Comparison of ENCODE assay signal across 10 mouse cellular contexts in the genomic region with DNA sequence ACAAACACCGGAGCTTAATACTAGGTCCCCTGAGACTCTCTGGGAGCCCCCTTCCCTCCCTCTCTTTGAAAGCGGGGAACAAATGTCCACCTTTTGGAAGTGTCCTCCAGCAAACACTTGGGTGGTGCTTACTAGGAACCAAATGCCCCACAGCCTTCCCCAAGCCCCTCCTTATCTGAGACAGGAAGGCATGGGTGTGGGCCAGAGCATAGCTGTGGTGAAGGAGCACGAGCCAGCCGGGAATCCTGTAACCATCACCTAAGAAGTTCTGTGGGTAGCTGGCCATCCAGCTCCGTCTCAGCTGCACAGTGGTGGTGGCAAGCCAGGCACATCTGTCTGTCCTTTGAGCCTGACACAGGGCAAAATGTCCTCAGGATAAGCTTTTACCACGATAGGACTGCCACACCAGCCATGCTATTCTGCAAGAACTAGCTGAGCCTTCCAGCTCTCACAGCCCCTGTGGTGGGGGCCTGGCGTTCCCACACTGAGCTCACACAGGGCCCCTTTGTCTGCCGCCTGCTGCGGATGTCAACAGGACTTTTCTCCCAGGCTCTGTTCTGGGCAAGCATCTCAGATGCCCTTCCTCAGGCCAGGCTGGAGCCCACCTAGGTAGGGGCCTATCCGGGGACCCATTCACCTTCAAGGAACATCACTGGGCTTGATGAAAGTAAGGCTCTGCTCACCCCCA. TPM values are rescaled to one million over a fixed set of nuclear protein-coding genes. Genes with fewer than 3 reads are reported as not detected.
A peak's percentile ranks its signal among the peaks of the same experiment; 100 is the strongest.
DNase-seq lines count a peak whose midpoint lies in the region; ATAC-seq and TF ChIP-seq lines count a peak whose summit lies in the region.
"Had no signal": no experiment of that assay in that cellular context is flagged by ENCODE, and none has a peak within 500 bp of the region (broad histone marks: within the 10 kb centered on the region; RNA-seq: fewer than 3 reads in every experiment).

No protein-coding gene starts in this region.

- H3K9me3 ChIP-seq in lung, embryonic 14.5 days (ENCODE audit: low read depth, low read length): no peaks in the 10 kb centered on the region
- no peaks in the 10 kb centered on the region for H3K9me3 ChIP-seq in hindbrain, embryonic 12.5 days (replicated peaks)
- no peaks in the 10 kb centered on the region for H3K9me3 ChIP-seq in neural tube, embryonic 12.5 days

- peak; percentile 26; the same call in 1 of the 2 replicates for ATAC-seq in frontal cortex, adult (ENCODE audit: low TSS enrichment)
- ATAC-seq in lung, embryonic 14.5 days (ENCODE audit: insufficient read depth): no peak
- no peak for ATAC-seq in hindbrain, embryonic 12.5 days (ENCODE audit: low FRiP score)
- no peak for ATAC-seq in neural tube, embryonic 12.5 days (ENCODE audit: low FRiP score, low read depth)

- H3K4me1 ChIP-seq in lung, embryonic 14.5 days (ENCODE audit: insufficient read depth): peaks cover 15% of the 10 kb centered on the region
- peaks cover 64% of the 10 kb centered on the region for H3K4me1 ChIP-seq in hindbrain, embryonic 12.5 days
- peaks cover 66% of the 10 kb centered on the region for H3K4me1 ChIP-seq in neural tube, embryonic 12.5 days

- H3K9ac ChIP-seq in lung, embryonic 14.5 days: 0 out of 2 replicates have a peak overlapping the region, but pooled peaks have one; percentile 16
- peak overlapping the region; percentile 49 for H3K9ac ChIP-seq in hindbrain, embryonic 12.5 days
- H3K9ac ChIP-seq in neural tube, embryonic 12.5 days: peak overlapping the region; percentile 9; the same call in 1 of the 2 replicates

- 24% methylated on average over 10 of the region's 10 CpGs for WGBS in lung, embryonic 14.5 days
- 24% methylated on average over 10 of the region's 10 CpGs for WGBS in hindbrain, embryonic 12.5 days
- 17% methylated on average over 10 of the region's 10 CpGs for WGBS in neural tube, embryonic 12.5 days

- no peak for DNase-seq in frontal cortex, postnatal 36 days (ENCODE audit: low spot score in 2 of 2)
- no peak for DNase-seq in lung, embryonic 14.5 days
- DNase-seq in lung, postnatal 14 days: no peak
- no peak for DNase-seq in gastrocnemius, postnatal 25 days
- no peak for DNase-seq in gastrocnemius, postnatal 10 days

- no peaks in the 10 kb centered on the region for H3K36me3 ChIP-seq in lung, embryonic 14.5 days (ENCODE audit: insufficient read depth)
- H3K36me3 ChIP-seq in hindbrain, embryonic 12.5 days: no peaks in the 10 kb centered on the region
- 0 out of 2 replicates have a peak, but pooled peaks cover under 1% of the 10 kb centered on the region for H3K36me3 ChIP-seq in neural tube, embryonic 12.5 days

- no peak overlapping the region; the same call in 1 of the 2 replicates for H3K27ac ChIP-seq in lung, embryonic 14.5 days (ENCODE audit: low read depth)
- peak overlapping the region; percentile 85 for H3K27ac ChIP-seq in hindbrain, embryonic 12.5 days
- H3K27ac ChIP-seq in neural tube, embryonic 12.5 days: peak overlapping the region; percentile 57

- H3K4me2 ChIP-seq in lung, embryonic 14.5 days: no peak overlapping the region; the same call in 1 of the 2 replicates
- peak overlapping the region; percentile 43 for H3K4me2 ChIP-seq in hindbrain, embryonic 12.5 days (replicated peaks)
- peak overlapping the region; percentile 56 for H3K4me2 ChIP-seq in neural tube, embryonic 12.5 days (replicated peaks)

- no peak overlapping the region for H3K4me3 ChIP-seq in lung, embryonic 14.5 days (ENCODE audit: low read depth, low read length)
- H3K4me3 ChIP-seq in hindbrain, embryonic 12.5 days: no peak overlapping the region
- no peak overlapping the region for H3K4me3 ChIP-seq in neural tube, embryonic 12.5 days

- TF ChIP-seq CTCF in lung, embryonic 14.5 days (IDR thresholded peaks at IDR 0.05; ENCODE audit: low read depth): no peak

- H3K27me3 ChIP-seq in lung, embryonic 14.5 days (ENCODE audit: insufficient read depth, low read length): peaks cover 48% of the 10 kb centered on the region
- H3K27me3 ChIP-seq in hindbrain, embryonic 12.5 days: peaks cover 7% of the 10 kb centered on the region; the same call in 1 of the 2 replicates
- H3K27me3 ChIP-seq in neural tube, embryonic 12.5 days (replicated peaks): 0 out of 2 replicates have a peak, but pooled peaks cover 3% of the 10 kb centered on the region

RNA-seq across cellular contexts. Expression of a gene that starts 2.1 kb away (rescaled TPM):
- polyA plus RNA-seq in lung, embryonic 14.5 days (2014; fragmentation: Nextera tagmentation; extraction: Ambion mirVana): 13.7 and 14.9 TPM in 2 replicates
- polyA plus RNA-seq in hindbrain, embryonic 12.5 days (2016; fragmentation: Nextera tagmentation; extraction: Ambion mirVana): 70.9 and 76.4 TPM in 2 replicates
- 96.8 and 97.4 TPM in 2 replicates for polyA plus RNA-seq in neural tube, embryonic 12.5 days (2016; fragmentation: Nextera tagmentation; extraction: Ambion mirVana)
- total RNA-seq in gastrocnemius, postnatal 25 days (2021): 1 to 10 TPM; 3.6 to 6.7 TPM
- 10 to 100 TPM; 14.9 to 17.4 TPM for total RNA-seq in gastrocnemius, postnatal 10 days (2021)

RNA-seq across cellular contexts. Expression of a gene that starts 18.3 kb away (rescaled TPM):
- polyA plus RNA-seq in lung, embryonic 14.5 days (2014; fragmentation: Nextera tagmentation; extraction: Ambion mirVana): 7.5 and 8.2 TPM in 2 replicates
- polyA plus RNA-seq in hindbrain, embryonic 12.5 days (2016; fragmentation: Nextera tagmentation; extraction: Ambion mirVana): 1.8 and 2.4 TPM in 2 replicates
- 1.5 and 1.8 TPM in 2 replicates for polyA plus RNA-seq in neural tube, embryonic 12.5 days (2016; fragmentation: Nextera tagmentation; extraction: Ambion mirVana)
- 1 to 10 TPM; 1.1 to 1.3 TPM for total RNA-seq in gastrocnemius, postnatal 25 days (2021)
- 1 to 10 TPM; 1.9 to 2.9 TPM for total RNA-seq in gastrocnemius, postnatal 10 days (2021)

RNA-seq across cellular contexts. Expression of a gene that starts 32.9 kb away (rescaled TPM):
- polyA plus RNA-seq in lung, embryonic 14.5 days (2014; fragmentation: Nextera tagmentation; extraction: Ambion mirVana): 96.6 and 108 TPM in 2 replicates
- 107 and 117 TPM in 2 replicates for polyA plus RNA-seq in hindbrain, embryonic 12.5 days (2016; fragmentation: Nextera tagmentation; extraction: Ambion mirVana)
- 104 and 106 TPM in 2 replicates for polyA plus RNA-seq in neural tube, embryonic 12.5 days (2016; fragmentation: Nextera tagmentation; extraction: Ambion mirVana)
- total RNA-seq in gastrocnemius, postnatal 25 days (2021): 10 to 100 TPM; 20.5 to 22.3 TPM
- 10 to 100 TPM; 31.1 to 40.5 TPM for total RNA-seq in gastrocnemius, postnatal 10 days (2021)

RNA-seq across cellular contexts. Expression of a gene that starts 36.0 kb away (rescaled TPM):
- not detected in 2 replicates for polyA plus RNA-seq in lung, embryonic 14.5 days (2014; fragmentation: Nextera tagmentation; extraction: Ambion mirVana)
- not detected in 2 replicates for polyA plus RNA-seq in hindbrain, embryonic 12.5 days (2016; fragmentation: Nextera tagmentation; extraction: Ambion mirVana)
- polyA plus RNA-seq in neural tube, embryonic 12.5 days (2016; fragmentation: Nextera tagmentation; extraction: Ambion mirVana): not detected in 2 replicates
- not detected for total RNA-seq in gastrocnemius, postnatal 25 days (2021)
- total RNA-seq in gastrocnemius, postnatal 10 days (2021): not detected
- total RNA-seq: adrenal gland, adult 18-20 months; gastrocnemius, adult 18-20 months had no signal

RNA-seq across cellular contexts. Expression of a gene that starts 40.1 kb away (rescaled TPM):
- polyA plus RNA-seq in lung, embryonic 14.5 days (2014; fragmentation: Nextera tagmentation; extraction: Ambion mirVana): 0.47 TPM in 1 of 2 replicates, not detected in the other
- 0.19 TPM in 1 of 2 replicates, not detected in the other for polyA plus RNA-seq in hindbrain, embryonic 12.5 days (2016; fragmentation: Nextera tagmentation; extraction: Ambion mirVana)
- not detected in 2 replicates for polyA plus RNA-seq in neural tube, embryonic 12.5 days (2016; fragmentation: Nextera tagmentation; extraction: Ambion mirVana)
- total RNA-seq in gastrocnemius, postnatal 25 days (2021): not detected
- not detected for total RNA-seq in gastrocnemius, postnatal 10 days (2021)
- total RNA-seq: adrenal gland, adult 18-20 months; gastrocnemius, adult 18-20 months had no signal
